Mouse (Mus musculus): ENCODE results near the gene Ahctf1. TPM values are rescaled to one million over a fixed set of nuclear protein-coding genes. Genes with fewer than 3 reads are reported as not detected.

Ahctf1 gene
- polyA plus RNA-seq (2014; fragmentation: Nextera tagmentation; extraction: Ambion mirVana): 27.3 and 27.9 TPM in 2 replicates

GRCm38 (mm10) chr1:179803513-179804139, at the start of gene Ahctf1:
Ahctf1 (minus strand) TSS chr1:179803680.
- Histone ChIP-seq H3K9ac (ENCODE audit: low read depth, low read length) (peak within 1 kb of the TSS; percentile 98), H3K4me2 (ENCODE audit: low read depth, low read length) (peak within 1 kb of the TSS; percentile 54), H3K9me3 (ENCODE audit: control insufficient read depth, low read length) (no peaks in the 10 kb centered on the region), H3K27ac (replicated peaks; ENCODE audit: low read depth, low read length) (peak within 1 kb of the TSS; percentile 99), H3K27me3 (replicated peaks; ENCODE audit: control insufficient read depth, insufficient read depth, low read length) (no peaks in the 10 kb centered on the region), H3K36me3 (ENCODE audit: control insufficient read depth, insufficient read depth, low read length) (peaks cover 8% of the 10 kb centered on the region), H3K4me1 (ENCODE audit: control insufficient read depth, insufficient read depth, low read length) (peaks cover 11% of the 10 kb centered on the region; the same call in 1 of the 2 replicates), H3K4me3 (ENCODE audit: low read depth, low read length) (peak within 1 kb of the TSS; percentile 94)
- WGBS: 0% methylated on average over 38 of the region's 56 CpGs
- DNase-seq (ENCODE audit: low spot score) (peak; percentile 100), ATAC-seq (ENCODE audit: low read depth) (peak; percentile 99)

- Histone ChIP-seq H3K4me3 (ENCODE audit: low read depth, low read length) (peak overlapping the region; percentile 42), H3K4me1 (ENCODE audit: control insufficient read depth, insufficient read depth, low read length) (peaks cover 5% of the 10 kb centered on the region; the same call in 1 of the 2 replicates), H3K9ac (ENCODE audit: low read depth, low read length) (peak overlapping the region; percentile 73), H3K27me3 (replicated peaks; ENCODE audit: control insufficient read depth, insufficient read depth, low read length) (no peaks in the 10 kb centered on the region), H3K27ac (replicated peaks; ENCODE audit: low read depth, low read length) (peak overlapping the region; percentile 66), H3K4me2 (ENCODE audit: low read depth, low read length) (peak overlapping the region; percentile 74), H3K36me3 (ENCODE audit: control insufficient read depth, insufficient read depth, low read length) (no peaks in the 10 kb centered on the region), H3K9me3 (ENCODE audit: control insufficient read depth, low read length) (no peaks in the 10 kb centered on the region)
- DNase-seq (ENCODE audit: low spot score) (peak; percentile 91), ATAC-seq (ENCODE audit: low read depth) (peak; percentile 82)
- 3% methylated on average over 20 of the region's 20 CpGs for WGBS
These were observed 44.4 kb upstream of the Ahctf1 start for GRCm38 (mm10) chr1:179847759-179848389.

GRCm38 (mm10) chr1:179847173-179847572, 43.7 kb upstream of the Ahctf1 start:
- no peak overlapping the region for H3K9ac ChIP-seq (ENCODE audit: low read depth, low read length)

GRCm38 (mm10) chr1:179845832-179846499, 42.5 kb upstream of the Ahctf1 start:
- ATAC-seq (ENCODE audit: low read depth): no peak
- no peaks in the 10 kb centered on the region for H3K9me3 ChIP-seq (ENCODE audit: control insufficient read depth, low read length)
- 86% methylated on average over 16 of the region's 16 CpGs for WGBS

More at GRCm38 (mm10) chr1:179847173-179847572, 43.7 kb upstream of the Ahctf1 start:
- Histone ChIP-seq H3K9me3 (ENCODE audit: control insufficient read depth, low read length) (no peaks in the 10 kb centered on the region), H3K4me1 (ENCODE audit: control insufficient read depth, insufficient read depth, low read length) (peaks cover 5% of the 10 kb centered on the region; the same call in 1 of the 2 replicates), H3K27ac (replicated peaks; ENCODE audit: low read depth, low read length) (no peak overlapping the region), H3K4me3 (ENCODE audit: low read depth, low read length) (no peak overlapping the region), H3K36me3 (ENCODE audit: control insufficient read depth, insufficient read depth, low read length) (no peaks in the 10 kb centered on the region), H3K4me2 (ENCODE audit: low read depth, low read length) (0 out of 2 replicates have a peak overlapping the region, but pooled peaks have one; percentile 74), H3K27me3 (replicated peaks; ENCODE audit: control insufficient read depth, insufficient read depth, low read length) (no peaks in the 10 kb centered on the region)
- no peak for DNase-seq (ENCODE audit: low spot score)
- no peak for ATAC-seq (ENCODE audit: low read depth)
- 53% methylated on average over 7 of the region's 7 CpGs for WGBS

GRCm38 (mm10) chr1:179844894-179845293, 41.4 kb upstream of the Ahctf1 start:
- Histone ChIP-seq H3K4me3 (ENCODE audit: low read depth, low read length) (no peak overlapping the region), H3K36me3 (ENCODE audit: control insufficient read depth, insufficient read depth, low read length) (no peaks in the 10 kb centered on the region), H3K9ac (ENCODE audit: low read depth, low read length) (no peak overlapping the region), H3K27me3 (replicated peaks; ENCODE audit: control insufficient read depth, insufficient read depth, low read length) (no peaks in the 10 kb centered on the region), H3K9me3 (ENCODE audit: control insufficient read depth, low read length) (no peaks in the 10 kb centered on the region), H3K27ac (replicated peaks; ENCODE audit: low read depth, low read length) (no peak overlapping the region), H3K4me2 (ENCODE audit: low read depth, low read length) (no peak overlapping the region), H3K4me1 (ENCODE audit: control insufficient read depth, insufficient read depth, low read length) (peaks cover 5% of the 10 kb centered on the region; the same call in 1 of the 2 replicates)
- WGBS: 20% methylated on average over 5 of the region's 5 CpGs
- DNase-seq (ENCODE audit: low spot score) (peak; percentile 65), ATAC-seq (ENCODE audit: low read depth) (peak; percentile 39; the same call in 1 of the 2 replicates)

More at GRCm38 (mm10) chr1:179845832-179846499, 42.5 kb upstream of the Ahctf1 start:
- Histone ChIP-seq H3K4me2 (ENCODE audit: low read depth, low read length) (no peak overlapping the region), H3K4me1 (ENCODE audit: control insufficient read depth, insufficient read depth, low read length) (peaks cover 5% of the 10 kb centered on the region; the same call in 1 of the 2 replicates), H3K27ac (replicated peaks; ENCODE audit: low read depth, low read length) (no peak overlapping the region), H3K36me3 (ENCODE audit: control insufficient read depth, insufficient read depth, low read length) (no peaks in the 10 kb centered on the region), H3K9ac (ENCODE audit: low read depth, low read length) (no peak overlapping the region), H3K4me3 (ENCODE audit: low read depth, low read length) (no peak overlapping the region), H3K27me3 (replicated peaks; ENCODE audit: control insufficient read depth, insufficient read depth, low read length) (no peaks in the 10 kb centered on the region)
- no peak for DNase-seq (ENCODE audit: low spot score)

- no peak overlapping the region for H3K27ac ChIP-seq (replicated peaks; ENCODE audit: low read depth, low read length)
- DNase-seq (ENCODE audit: low spot score): peak; percentile 54
- 42% methylated on average over 3 of the region's 3 CpGs for WGBS
These were observed 40.5 kb upstream of the Ahctf1 start for GRCm38 (mm10) chr1:179843981-179844380.

GRCm38 (mm10) chr1:179842568-179842967, 39.1 kb upstream of the Ahctf1 start:
- peak; percentile 63 for ATAC-seq (ENCODE audit: low read depth)
- peak; percentile 70 for DNase-seq (ENCODE audit: low spot score)

More at GRCm38 (mm10) chr1:179843981-179844380, 40.5 kb upstream of the Ahctf1 start:
- Histone ChIP-seq H3K4me3 (ENCODE audit: low read depth, low read length) (no peak overlapping the region), H3K36me3 (ENCODE audit: control insufficient read depth, insufficient read depth, low read length) (no peaks in the 10 kb centered on the region), H3K4me1 (ENCODE audit: control insufficient read depth, insufficient read depth, low read length) (peaks cover 5% of the 10 kb centered on the region; the same call in 1 of the 2 replicates), H3K27me3 (replicated peaks; ENCODE audit: control insufficient read depth, insufficient read depth, low read length) (no peaks in the 10 kb centered on the region), H3K4me2 (ENCODE audit: low read depth, low read length) (no peak overlapping the region), H3K9ac (ENCODE audit: low read depth, low read length) (no peak overlapping the region), H3K9me3 (ENCODE audit: control insufficient read depth, low read length) (no peaks in the 10 kb centered on the region)
- no peak for ATAC-seq (ENCODE audit: low read depth)

More at GRCm38 (mm10) chr1:179842568-179842967, 39.1 kb upstream of the Ahctf1 start:
- WGBS: 75% methylated on average over 7 of the region's 7 CpGs
- Histone ChIP-seq H3K9me3 (ENCODE audit: control insufficient read depth, low read length) (no peaks in the 10 kb centered on the region), H3K4me1 (ENCODE audit: control insufficient read depth, insufficient read depth, low read length) (no peaks in the 10 kb centered on the region), H3K4me3 (ENCODE audit: low read depth, low read length) (no peak overlapping the region), H3K9ac (ENCODE audit: low read depth, low read length) (no peak overlapping the region), H3K27me3 (replicated peaks; ENCODE audit: control insufficient read depth, insufficient read depth, low read length) (no peaks in the 10 kb centered on the region), H3K36me3 (ENCODE audit: control insufficient read depth, insufficient read depth, low read length) (no peaks in the 10 kb centered on the region), H3K4me2 (ENCODE audit: low read depth, low read length) (no peak overlapping the region), H3K27ac (replicated peaks; ENCODE audit: low read depth, low read length) (no peak overlapping the region)
